Mouse (Mus musculus) fibroblast of lung, adult 2 months (primary cell): ENCODE data around the gene Mmp7.
A peak's percentile ranks its signal among the peaks of the same experiment; 100 is the strongest.

Experiments
- DNase-seq: peaks from one replicate; pipeline ENCODE4 v3.0.0-alpha.2; 2011; ENCODE audit warnings: low read depth

Mmp7 gene

DNA sequence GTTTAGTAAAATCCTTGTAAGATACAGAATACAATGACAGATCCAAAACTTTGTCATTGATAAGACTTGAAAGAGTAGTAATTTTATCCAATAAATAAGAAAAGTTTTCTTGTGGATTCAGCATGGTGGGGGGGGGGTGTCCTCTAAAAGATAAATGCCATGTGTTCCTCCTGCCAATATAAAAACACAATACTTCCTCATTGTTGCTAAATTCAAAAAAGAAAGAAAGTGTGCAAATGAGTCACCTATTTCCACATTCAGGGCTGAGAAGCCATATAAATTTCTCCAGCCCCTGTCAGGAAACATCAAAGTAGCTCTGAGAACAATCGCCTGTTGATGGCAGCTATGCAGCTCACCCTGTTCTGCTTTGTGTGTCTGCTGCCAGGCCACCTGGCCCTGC, at the start of gene Mmp7:
Gene Mmp7, plus strand, starts transcription at position 301 of the 400 bp plus-strand sequence.
- DNase-seq = no peak

DNA sequence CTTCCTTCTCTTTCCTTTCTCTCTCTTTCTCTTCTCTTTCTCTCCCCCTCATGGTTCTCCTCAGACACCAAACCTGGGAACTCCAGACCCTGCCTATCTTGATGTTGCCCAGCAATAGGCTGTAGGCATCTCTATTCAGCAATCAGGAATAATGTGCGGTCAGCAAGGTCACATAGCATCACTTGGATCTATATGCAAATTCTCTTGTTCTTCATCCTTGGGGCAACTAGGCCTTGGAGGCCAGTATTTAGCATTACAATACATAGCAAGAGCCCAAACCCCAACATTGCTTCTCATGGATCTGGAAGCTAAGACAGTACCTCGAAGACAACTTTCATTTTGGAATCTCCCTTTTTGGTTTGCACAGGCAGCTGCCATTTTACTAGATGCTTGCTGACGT, 44.0 kb upstream of the Mmp7 start:
- no peak for DNase-seq

GRCm38 (mm10) chr9:7650397-7651180, 41.3 kb upstream of the Mmp7 start:
- no peak for DNase-seq

- DNase-seq = no peak
Measured at GRCm38 (mm10) chr9:7652351-7653085, 39.4 kb upstream of the Mmp7 start.

GRCm38 (mm10) chr9:7657946-7658345, 33.9 kb upstream of the Mmp7 start:
- DNase-seq = no peak

GRCm38 (mm10) chr9:7659469-7660020, 32.3 kb upstream of the Mmp7 start:
- DNase-seq = no peak

GRCm38 (mm10) chr9:7661371-7661770, 30.5 kb upstream of the Mmp7 start:
- no peak for DNase-seq

GRCm38 (mm10) chr9:7669674-7670073, 22.2 kb upstream of the Mmp7 start:
- DNase-seq = no peak

DNA sequence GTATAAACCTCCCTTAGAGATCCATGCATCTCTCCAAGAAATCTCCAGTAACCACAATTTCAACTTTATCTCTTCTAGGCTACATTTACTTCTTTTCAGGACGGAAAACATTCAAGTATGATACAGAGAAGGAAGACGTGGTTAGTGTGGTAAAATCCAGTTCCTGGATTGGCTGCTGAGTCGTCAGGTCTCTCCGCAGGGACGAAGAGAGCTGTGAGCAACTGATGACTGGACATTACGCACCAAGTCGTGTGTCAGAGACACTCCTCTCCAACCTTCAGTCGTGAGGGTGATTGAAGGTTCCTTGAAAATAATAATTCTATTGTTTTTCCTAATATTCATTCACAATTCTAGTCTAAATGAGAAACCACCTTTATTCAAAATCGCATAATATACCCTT, 18.9 kb upstream of the Mmp7 start:
- no peak for DNase-seq

- peak; percentile 13 for DNase-seq
Measured at GRCm38 (mm10) chr9:7678154-7678837, 13.6 kb upstream of the Mmp7 start.

DNA sequence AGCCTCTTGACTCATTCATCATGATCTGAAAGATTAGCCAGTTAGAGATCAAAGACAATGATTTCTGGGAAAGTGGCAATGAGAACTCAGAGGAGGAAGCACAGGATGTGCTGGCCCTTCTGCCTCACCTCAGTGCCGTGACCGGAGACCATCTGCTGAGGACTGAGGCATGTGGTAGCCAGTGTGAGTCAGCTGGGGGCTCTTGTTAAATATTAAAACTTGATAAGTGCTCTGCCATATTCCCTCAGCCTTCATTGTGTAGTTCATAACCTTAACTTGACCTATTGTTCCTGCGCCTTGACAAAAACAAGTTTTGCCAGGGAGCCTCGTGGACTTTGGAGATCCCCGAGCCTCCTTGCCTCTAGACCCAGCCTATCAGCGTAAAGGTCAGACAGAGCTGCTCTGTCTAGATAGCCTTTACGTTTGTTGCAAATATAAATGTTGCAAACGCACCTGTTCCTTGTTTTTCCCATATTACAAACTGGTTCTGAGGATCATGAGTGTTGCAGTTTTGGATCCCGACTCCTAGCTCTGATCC, 9.7 kb upstream of the Mmp7 start:
- DNase-seq = no peak

- no peak for DNase-seq
Measured at GRCm38 (mm10) chr9:7686024-7686423, 5.9 kb upstream of the Mmp7 start.

DNA sequence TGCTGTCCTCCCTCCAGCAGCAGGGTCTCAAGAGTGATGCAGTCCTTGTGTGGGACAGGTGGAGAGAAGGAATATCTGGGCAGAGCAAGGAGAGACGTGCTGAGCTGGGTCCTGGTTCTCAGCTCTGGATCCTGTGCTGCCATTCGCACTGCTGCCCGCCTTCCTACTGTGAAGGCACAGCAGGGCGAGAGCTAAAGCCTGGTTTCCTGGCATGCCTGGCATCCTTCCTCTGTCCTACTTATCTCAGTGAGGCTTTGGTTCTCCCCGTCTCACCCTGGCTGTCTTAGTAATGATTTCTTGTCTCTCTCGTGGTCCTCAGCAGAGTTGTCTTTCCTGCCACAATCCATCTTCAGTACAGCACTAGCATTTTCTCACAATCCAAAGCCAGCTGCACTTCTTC, 2.1 kb upstream of the Mmp7 start:
- no peak for DNase-seq

- DNase-seq = no peak
Measured at GRCm38 (mm10) chr9:7693961-7694360, 2.1 kb downstream of the Mmp7 start.

GRCm38 (mm10) chr9:7695646-7696045, 3.8 kb downstream of the Mmp7 start:
- no peak for DNase-seq

- no peak for DNase-seq
Measured at GRCm38 (mm10) chr9:7708698-7709097, 16.8 kb downstream of the Mmp7 start.

GRCm38 (mm10) chr9:7711196-7711595, 19.3 kb downstream of the Mmp7 start:
- DNase-seq = no peak

DNA sequence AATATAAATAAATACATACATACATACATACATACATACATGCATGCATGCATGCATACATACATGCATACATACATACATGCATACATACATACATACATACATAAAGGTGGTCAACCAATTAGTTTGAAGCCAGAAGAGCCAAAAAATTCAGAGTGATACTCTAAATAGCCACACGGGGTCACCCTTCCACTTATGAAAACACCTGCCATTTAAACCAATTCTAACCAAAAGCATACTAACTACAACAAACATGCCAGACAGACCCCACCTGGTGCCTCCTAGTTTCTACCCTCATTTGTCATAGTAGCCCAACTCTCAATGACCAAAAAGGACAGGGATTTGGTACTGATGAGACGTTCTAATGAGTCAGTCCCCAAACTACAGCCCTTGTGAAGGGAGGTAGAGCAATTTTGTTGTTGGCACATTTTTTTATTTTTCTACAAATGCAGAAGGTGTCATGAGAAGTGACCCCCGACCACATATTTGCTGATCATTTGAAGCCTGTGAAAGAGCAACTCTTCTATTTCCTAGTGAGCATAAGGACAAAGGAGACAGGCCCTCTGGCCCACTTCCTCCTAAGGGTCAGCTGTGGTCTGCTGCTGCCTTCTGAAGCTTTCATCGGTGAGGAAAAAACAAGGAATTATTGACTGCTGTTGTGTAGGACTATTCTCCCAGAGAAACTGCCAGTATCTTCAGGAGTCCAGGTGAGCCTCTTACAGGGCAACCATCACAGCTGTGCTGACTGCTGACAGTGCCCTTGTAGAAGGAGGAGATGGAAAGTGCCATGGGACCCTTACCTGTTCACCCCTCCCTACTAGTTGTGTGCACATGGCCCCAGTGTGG, 22.4 kb downstream of the Mmp7 start:
- peak; percentile 16 for DNase-seq

- DNase-seq = no peak
Measured at GRCm38 (mm10) chr9:7714908-7715175, 23.0 kb downstream of the Mmp7 start.

DNA sequence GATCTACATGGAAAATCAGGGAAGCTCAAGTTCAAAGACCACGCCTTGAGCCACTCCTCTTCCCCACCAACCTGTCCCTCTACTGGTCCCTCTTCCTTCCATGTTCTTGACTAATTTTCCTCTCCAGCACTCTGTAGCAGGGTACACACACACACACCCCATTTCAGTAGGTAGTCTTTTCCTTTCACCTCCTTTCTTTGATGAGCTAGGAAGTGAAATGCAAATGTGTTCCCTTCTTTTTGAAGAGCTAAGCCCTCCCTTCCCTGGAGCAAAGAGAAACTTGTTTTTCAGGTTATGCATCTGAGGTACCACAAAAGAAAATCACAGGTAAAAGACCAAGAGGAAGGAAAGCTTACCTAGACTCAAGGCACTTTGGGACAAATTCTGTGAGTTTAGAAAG, 29.7 kb downstream of the Mmp7 start:
- DNase-seq = no peak

DNA sequence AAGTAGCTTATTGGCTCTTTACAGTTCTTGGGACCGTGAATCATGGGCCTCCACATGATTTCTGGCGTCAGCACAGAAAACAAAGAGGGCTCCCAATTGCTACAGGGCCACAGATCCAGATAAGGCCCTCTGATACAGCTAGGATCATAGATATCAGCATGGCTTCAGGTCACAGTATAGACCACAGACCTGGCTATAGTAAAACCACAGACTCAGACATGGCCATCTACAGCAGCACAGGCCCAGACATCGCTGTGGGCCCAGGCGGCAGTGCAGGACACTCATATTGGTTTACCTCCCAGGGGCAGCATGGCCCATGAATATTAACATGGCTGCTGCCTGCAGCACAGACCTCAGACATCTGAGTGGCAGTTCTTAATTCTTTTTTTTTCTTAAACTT, 37.1 kb downstream of the Mmp7 start:
- DNase-seq = no peak

DNA sequence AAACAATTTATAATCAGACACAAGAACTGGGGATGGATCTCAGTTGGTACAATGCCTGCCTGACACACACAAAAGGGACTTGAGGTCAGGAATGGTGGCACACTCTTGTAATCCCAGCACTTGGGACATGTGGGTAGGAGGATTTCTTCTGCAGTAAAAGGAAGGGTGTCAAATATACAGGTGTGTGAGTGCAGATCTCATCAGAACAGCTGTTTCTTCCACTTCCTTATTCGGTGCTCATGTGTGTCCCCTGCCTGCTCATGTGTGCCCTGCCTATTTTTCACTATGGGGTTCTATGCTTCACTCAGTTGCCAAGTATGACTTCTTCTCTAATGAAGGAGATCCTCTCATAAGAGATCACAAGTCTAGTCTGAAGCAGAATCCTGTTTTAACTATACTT, 50.8 kb downstream of the Mmp7 start:
- no peak for DNase-seq
